Mouse (Mus musculus) kidney, adult 2 months (tissue): ENCODE measurements around the gene Gtf2h3.

ENCODE experiments used
- CTCF ChIP-seq: fragments of 200-500 bp; conservative IDR thresholded peaks from 2 replicates; pipeline ENCODE4 v1.5.1; 2011; ENCODE audit warnings: low read depth, mild to moderate bottlenecking, control low read depth, low read length, moderate library complexity, mixed read lengths; ENCODE audit not compliant: insufficient read depth, insufficient read length
- POLR2A ChIP-seq: fragments of 200-500 bp; IDR thresholded peaks from one replicate; pipeline ENCODE4 v1.6.1; 2011; ENCODE audit warnings: low read depth, low read length, control low read depth

DNA sequence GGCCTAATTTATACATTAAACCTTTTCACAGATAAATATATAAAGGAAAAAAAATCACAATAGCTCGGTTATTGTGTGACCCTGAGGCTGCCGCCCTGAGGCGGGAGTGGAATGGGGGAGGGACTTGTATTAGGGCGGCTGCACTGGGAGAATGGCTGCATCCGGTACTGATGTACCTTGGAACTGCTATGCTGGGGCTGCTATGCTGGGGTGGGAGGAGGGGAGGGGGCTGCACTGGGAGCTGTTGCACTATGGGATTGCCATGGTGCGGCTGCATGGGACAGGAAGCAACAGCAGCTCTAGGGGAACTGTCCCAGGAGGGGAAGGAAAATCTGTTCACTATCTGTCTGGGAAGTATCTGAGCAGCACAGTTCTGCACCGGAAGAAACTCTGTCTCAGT is 46.5 kb upstream of the Gtf2h3 start:
- TF ChIP-seq CTCF (no peak), POLR2A (no peak)
